Mouse (Mus musculus) limb, embryonic 10.5 days (tissue): ENCODE results near the gene Map2. TPM values are rescaled to one million over a fixed set of nuclear protein-coding genes. Genes with fewer than 3 reads are reported as not detected.
A peak's percentile ranks its signal among the peaks of the same experiment; 100 is the strongest.

Experiments used
- DNase-seq: peaks from one replicate; pipeline ENCODE4 v3.0.0-alpha.2; 2017; ENCODE audit warnings: low spot score
- H3K27ac ChIP-seq: fragments of 300-500 bp; sonication (generic); 2 replicates; pipeline ENCODE4 v1.5.1; 2016; ENCODE audit warnings: mild to moderate bottlenecking
- H3K27me3 ChIP-seq: fragments of 300-500 bp; sonication (generic); 2 replicates; pipeline ENCODE4 v1.6.1; 2016; ENCODE audit warnings: low read depth, mild to moderate bottlenecking; ENCODE audit not compliant: poor library complexity, severe bottlenecking
- H3K36me3 ChIP-seq: fragments of 300-500 bp; sonication (generic); 2 replicates; pipeline ENCODE4 v1.6.1; 2016; ENCODE audit warnings: mild to moderate bottlenecking, moderate library complexity
- H3K4me1 ChIP-seq: fragments of 300-500 bp; sonication (generic); 2 replicates; pipeline ENCODE4 v1.6.1; 2016
- H3K4me3 ChIP-seq: fragments of 300-500 bp; sonication (generic); 2 replicates; pipeline ENCODE4 v1.5.1; 2016; ENCODE audit warnings: mild to moderate bottlenecking, moderate library complexity
- H3K9me3 ChIP-seq: fragments of 300-500 bp; sonication (generic); replicated peaks from 2 replicates; pipeline ENCODE4 v1.6.1; 2016; ENCODE audit warnings: mild to moderate bottlenecking
- WGBS: fragments of 180-500 bp; shearing (Covaris S2); methylation state at CpG from one replicate; pipeline ENCODE4 v1.1.7; 2016; 5-methylcytosine and 5-hydroxymethylcytosine counted together
- polyA plus RNA-seq: library from polyadenylated mRNA; unstranded; fragments of >200 nt; fragmentation: Nextera tagmentation; extraction: Ambion mirVana; gene quantifications from 2 replicates; pipeline ENCODE4 v1.2.1, GENCODE M21; 2016

The Map2 gene
- polyA plus RNA-seq, 1 experiment from 2014 or later = 14.8 TPM

- no peaks in the 10 kb centered on the region for H3K27me3 ChIP-seq
- no peaks in the 10 kb centered on the region for H3K36me3 ChIP-seq
- no peak for DNase-seq
- H3K9me3 ChIP-seq = no peaks in the 10 kb centered on the region
- 84% methylated on average over 3 of the region's 3 CpGs for WGBS
- no peak overlapping the region for H3K27ac ChIP-seq
- H3K4me3 ChIP-seq = no peak overlapping the region
- H3K4me1 ChIP-seq = no peaks in the 10 kb centered on the region
These were observed 282.7 kb downstream of the Map2 start for GRCm38 (mm10) chr1:66457747-66458146.

- 74% methylated on average over 3 of the region's 3 CpGs for WGBS
- no peak for DNase-seq
- H3K9me3 ChIP-seq = no peaks in the 10 kb centered on the region
- no peaks in the 10 kb centered on the region for H3K27me3 ChIP-seq
- H3K4me1 ChIP-seq = no peaks in the 10 kb centered on the region
- H3K36me3 ChIP-seq = no peaks in the 10 kb centered on the region
- no peak overlapping the region for H3K4me3 ChIP-seq
- H3K27ac ChIP-seq = no peak overlapping the region
These were observed 284.3 kb downstream of the Map2 start for GRCm38 (mm10) chr1:66459394-66459793.

GRCm38 (mm10) chr1:66460850-66461249 lies 285.8 kb downstream of the Map2 start:
- H3K4me3 ChIP-seq = no peak overlapping the region
- WGBS = 83% methylated on average over 4 of the region's 4 CpGs
- H3K27me3 ChIP-seq = no peaks in the 10 kb centered on the region
- H3K36me3 ChIP-seq = no peaks in the 10 kb centered on the region
- DNase-seq = no peak
- no peaks in the 10 kb centered on the region for H3K4me1 ChIP-seq
- no peak overlapping the region for H3K27ac ChIP-seq
- no peaks in the 10 kb centered on the region for H3K9me3 ChIP-seq

GRCm38 (mm10) chr1:66467821-66468703 lies 293.0 kb downstream of the Map2 start, which contains the start of gene Unc80:
Gene Unc80 (plus strand): TSS chr1:66468367.
- peaks cover 12% of the 10 kb centered on the region for H3K4me1 ChIP-seq
- no peaks in the 10 kb centered on the region for H3K9me3 ChIP-seq
- 2% methylated on average over 80 of the region's 83 CpGs for WGBS
- peak; percentile 83 for DNase-seq
- H3K27me3 ChIP-seq = peaks cover 25% of the 10 kb centered on the region
- H3K36me3 ChIP-seq = no peaks in the 10 kb centered on the region
- H3K4me3 ChIP-seq = peak within 1 kb of the TSS; percentile 65
- H3K27ac ChIP-seq = no peak within 1 kb of the TSS

- Histone ChIP-seq H3K36me3 (no peaks in the 10 kb centered on the region), H3K4me1 (peaks cover 12% of the 10 kb centered on the region), H3K4me3 (peak overlapping the region; percentile 65), H3K9me3 (no peaks in the 10 kb centered on the region), H3K27me3 (peaks cover 25% of the 10 kb centered on the region), H3K27ac (no peak overlapping the region)
- WGBS = 16% methylated on average over 3 of the region's 3 CpGs
- no peak for DNase-seq
These were observed 293.6 kb downstream of the Map2 start for GRCm38 (mm10) chr1:66468704-66469020.

- Histone ChIP-seq H3K4me1 (no peaks in the 10 kb centered on the region), H3K27me3 (no peaks in the 10 kb centered on the region), H3K27ac (no peak overlapping the region), H3K4me3 (no peak overlapping the region), H3K9me3 (no peaks in the 10 kb centered on the region), H3K36me3 (no peaks in the 10 kb centered on the region)
- no peak for DNase-seq
- 93% methylated on average over 3 of the region's 3 CpGs for WGBS
These were observed 307.7 kb downstream of the Map2 start for GRCm38 (mm10) chr1:66482751-66483150.

Other genes with a start within 250 kb of the Map2 start
- gene Crygf, start 248.8 kb upstream of the Map2 start, polyA plus RNA-seq = not detected in 2 replicates